Mouse (Mus musculus): ENCODE data around the gene Cisd3.
"Not testable (repeated sequence)": the region's sequence is repeated elsewhere in the genome, so short reads cannot be mapped to it uniquely, and the experiment has no call there.

Gene Cisd3

GRCm38 (mm10) chr11:97689861-97690260 lies 4.2 kb downstream of the Cisd3 start:
- DNase-seq: peak; percentile 91

- no peak for DNase-seq
Observed at GRCm38 (mm10) chr11:97694435-97694834, 8.8 kb downstream of the Cisd3 start.

DNA sequence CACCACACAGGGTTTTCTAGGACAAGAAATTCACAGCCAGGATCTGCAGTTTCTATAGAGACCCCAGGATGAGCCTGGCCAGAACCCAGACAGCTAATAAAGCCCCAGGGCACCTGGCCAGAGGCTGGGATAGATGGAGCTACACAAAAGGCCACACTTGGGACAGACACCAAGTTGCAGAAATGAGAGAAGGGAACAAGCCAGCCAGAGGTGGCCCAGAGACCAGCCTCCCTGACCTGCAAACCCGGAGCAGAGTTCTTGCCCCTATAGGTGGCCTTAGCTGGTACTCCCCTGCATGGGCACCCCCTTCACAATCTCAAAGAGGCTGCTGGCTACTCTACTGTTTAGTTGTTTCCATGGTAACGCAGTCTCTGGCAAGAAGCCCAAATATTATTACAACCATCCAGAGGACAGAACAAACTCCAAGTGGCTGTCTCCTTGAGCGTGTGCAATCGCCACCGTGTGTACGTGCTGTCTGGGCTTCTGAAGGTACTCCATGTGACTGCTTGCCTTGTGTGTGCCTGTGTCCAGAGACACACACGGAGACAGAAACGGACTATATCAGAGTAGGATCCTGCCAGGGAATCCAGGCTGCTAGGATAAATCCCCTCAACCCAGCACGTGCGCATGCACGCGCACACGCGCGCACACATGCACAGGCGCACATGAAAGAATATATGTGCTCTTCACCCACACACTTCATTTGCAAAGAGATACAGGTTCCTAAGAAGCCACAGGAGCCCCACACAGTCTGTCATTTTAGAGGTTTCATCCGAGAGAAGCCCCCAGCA lies 9.5 kb downstream of the Cisd3 start:
- DNase-seq: peak; percentile 69

GRCm38 (mm10) chr11:97695712-97696401 lies 10.2 kb downstream of the Cisd3 start:
- DNase-seq: no peak

DNA sequence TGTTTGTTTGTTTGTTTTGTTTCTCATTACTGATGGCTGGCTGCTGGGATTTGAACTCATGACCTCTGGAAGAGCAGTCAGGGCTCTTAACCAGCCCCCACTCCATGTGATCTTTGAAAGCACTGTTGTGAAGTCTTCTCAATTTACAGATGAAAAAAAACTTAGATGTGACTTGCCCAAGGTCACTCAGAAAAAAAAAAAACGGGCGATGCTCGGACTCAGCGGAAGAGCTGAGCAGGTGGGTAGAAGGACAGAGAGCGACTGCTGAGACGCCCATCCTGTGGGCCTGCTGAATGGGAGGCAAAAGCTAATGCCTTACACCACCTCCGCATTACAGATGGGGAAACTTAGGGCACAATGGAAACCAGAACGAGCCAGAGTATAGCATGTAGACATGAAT lies 11.0 kb downstream of the Cisd3 start:
- DNase-seq: no peak

DNA sequence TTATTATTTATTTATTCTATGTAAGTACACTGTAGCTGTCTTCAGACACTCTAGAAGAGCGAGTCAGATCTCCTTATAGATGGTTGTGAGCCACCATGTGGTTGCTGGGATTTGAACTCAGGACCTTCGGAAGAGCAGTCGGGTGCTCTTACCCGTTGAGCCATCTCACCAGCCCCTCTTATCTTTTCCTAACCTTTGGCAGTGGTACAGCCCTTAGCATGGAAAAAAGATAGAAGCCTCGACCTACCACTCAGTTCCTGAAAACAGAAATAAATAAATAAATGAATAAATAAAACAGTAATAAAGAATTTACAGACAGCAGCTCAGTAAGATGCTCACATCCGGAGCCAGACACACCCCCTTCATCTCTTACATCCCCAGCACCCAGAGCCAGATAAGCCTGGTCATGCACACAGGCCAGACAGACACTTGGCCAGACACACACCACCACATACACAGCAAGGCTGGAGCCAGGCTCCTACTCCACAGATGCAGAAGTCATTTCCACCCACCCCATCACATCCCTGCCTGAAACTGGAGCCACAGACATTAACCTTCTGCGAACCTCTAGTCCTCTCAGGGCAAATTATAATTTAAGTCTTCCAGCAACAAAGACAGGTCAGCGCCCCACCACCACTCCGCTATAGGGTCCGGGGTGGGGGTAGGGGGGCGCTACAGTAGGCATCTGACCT lies 11.7 kb downstream of the Cisd3 start:
- no peak for DNase-seq

GRCm38 (mm10) chr11:97697891-97698529 lies 12.4 kb downstream of the Cisd3 start:
- no peak for DNase-seq

- peak; percentile 76 for DNase-seq
Observed at GRCm38 (mm10) chr11:97698741-97699611, 13.3 kb downstream of the Cisd3 start.

DNA sequence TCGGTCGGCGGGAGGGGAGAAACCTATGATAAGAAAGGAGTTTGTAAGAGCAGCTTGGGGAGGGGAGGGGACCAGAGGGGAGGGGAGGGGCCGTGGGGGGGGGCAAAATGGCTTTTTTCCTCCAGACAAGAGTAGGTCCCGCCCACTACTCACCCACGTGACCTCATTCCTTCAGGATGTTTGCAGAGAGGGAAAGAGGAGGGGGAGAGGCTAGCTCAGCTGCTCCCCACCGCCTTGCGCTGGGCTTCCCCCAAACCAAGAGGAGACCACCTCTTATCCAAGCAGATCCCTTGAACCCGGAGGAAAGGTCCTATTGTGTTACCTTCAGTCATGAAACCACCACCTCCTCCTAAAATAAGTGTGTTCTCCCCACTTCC lies 14.0 kb downstream of the Cisd3 start:
- DNase-seq: peak; percentile 88

- DNase-seq: peak; percentile 79
Observed at GRCm38 (mm10) chr11:97700003-97700745, 14.5 kb downstream of the Cisd3 start, which contains the start of gene Pcgf2. Gene Pcgf2, minus strand, starts transcription at chr11:97700497.

GRCm38 (mm10) chr11:97700746-97701580 lies 15.3 kb downstream of the Cisd3 start:
- DNase-seq: no peak

DNA sequence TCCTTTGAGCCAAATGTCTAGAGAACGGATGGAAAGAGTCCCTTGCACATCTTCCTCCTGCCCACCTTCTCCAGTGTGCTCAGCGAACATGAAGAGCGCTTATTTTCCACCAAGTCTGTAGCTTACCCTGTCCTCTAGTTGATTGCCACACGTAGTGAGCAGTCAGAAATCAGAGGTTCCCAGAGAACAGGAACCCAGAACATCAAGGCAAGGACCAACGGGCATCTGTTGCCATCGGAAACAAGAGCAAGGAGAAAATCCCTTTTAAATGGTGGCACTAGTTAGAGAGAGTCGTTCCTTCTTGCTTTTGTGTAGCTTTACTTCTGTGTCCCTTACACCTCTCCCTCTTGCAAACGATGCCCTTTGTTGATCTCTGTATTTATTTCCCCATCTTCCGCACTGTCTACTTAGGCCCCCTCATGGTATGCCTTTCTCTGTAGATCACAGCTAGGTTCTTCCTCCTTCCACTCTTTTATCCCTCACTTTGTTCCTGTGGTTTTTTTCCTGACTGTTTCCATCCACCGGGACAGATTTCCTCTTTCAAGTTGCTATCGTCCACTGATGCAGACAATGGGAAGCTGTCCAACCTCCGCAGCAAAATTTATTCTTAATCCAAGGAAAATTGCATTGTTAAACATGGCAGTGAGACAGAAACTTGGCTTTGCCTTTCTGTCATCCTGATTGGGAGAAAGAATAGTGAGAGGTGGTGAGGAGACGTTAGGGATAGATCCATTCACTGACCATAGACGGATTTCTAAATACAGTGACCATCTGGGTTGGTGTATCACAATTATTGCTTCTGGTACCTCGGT lies 16.2 kb downstream of the Cisd3 start:
- no peak for DNase-seq

DNA sequence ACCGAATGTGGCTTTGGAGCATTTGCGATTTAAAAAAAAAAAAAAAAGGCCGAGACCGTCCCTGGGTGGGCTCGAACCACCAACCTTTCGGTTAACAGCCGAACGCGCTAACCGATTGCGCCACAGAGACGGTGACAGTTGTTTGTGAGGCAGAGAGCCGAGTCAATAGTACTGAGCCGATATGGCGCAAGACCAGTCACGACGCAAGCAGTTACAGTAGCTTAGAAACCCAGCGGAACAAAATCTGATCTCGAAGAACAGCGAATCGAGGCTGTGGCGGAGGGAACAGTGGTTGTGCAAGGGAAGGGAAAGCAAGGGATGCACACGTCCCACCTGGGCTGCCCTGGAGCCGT lies 16.7 kb downstream of the Cisd3 start:
- DNase-seq: peak; percentile 93

- DNase-seq: peak; percentile 98
Observed at GRCm38 (mm10) chr11:97703039-97703826, 17.6 kb downstream of the Cisd3 start, which contains the start of gene Psmb3. Gene Psmb3, plus strand, starts transcription at chr11:97703399.

DNA sequence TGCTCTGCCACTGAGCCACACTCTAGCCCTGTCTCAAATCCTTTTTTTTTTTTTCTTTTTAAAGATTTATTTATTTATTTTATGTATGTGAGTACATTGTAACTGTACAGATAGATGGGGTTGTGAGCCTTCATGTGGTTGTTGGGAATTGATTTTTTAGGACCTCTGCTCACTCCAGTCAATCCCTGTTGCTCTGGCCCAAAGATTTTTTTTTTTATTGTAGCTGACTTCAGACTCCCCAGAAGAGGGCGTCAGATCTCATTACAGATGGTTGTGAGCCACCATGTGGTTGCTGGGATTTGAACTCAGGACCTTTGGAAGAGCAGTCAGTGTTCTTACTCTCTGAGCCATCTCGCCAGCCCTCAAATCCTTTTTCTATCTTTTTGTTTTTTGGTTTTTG lies 24.4 kb downstream of the Cisd3 start:
- DNase-seq: not testable (repeated sequence)

- no peak for DNase-seq
Observed at GRCm38 (mm10) chr11:97711200-97711900, 25.7 kb downstream of the Cisd3 start.

DNA sequence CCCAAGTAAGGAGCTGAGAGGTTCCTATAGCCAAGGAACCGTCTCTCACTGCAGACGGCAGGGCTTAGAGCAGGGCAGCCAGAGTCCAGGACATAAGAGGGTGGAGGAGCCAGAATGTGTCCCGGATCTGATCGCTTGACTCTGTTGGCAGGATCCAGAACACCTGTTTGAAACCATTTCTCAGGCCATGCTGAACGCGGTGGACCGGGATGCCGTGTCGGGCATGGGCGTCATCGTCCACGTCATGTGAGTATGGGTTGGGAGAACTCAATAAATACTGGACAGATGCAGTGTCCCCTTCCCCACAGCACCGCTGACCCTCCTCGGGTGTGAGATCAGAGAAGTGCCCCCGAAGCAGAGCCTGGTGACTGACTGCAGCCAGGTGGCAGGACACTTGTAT lies 26.7 kb downstream of the Cisd3 start:
- no peak for DNase-seq

DNA sequence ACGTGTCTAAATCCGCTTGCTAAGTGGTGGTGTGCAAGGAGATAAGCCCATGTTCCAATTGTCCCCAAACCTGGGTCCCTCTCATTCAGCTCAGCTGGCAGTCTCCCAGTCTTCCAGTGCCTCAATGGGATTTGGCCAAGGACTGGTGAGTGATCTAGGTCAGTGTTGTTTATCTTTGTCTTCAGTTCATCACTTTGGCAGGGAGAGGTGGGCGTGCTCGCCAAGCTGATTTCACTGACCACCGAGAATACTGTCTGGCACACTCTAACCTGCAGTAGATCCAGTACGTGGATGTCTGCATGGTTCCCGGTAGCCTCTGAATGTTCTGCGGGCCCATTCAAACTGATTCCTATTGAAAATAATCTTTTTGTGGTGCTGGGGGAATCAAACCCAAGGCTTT lies 28.3 kb downstream of the Cisd3 start:
- no peak for DNase-seq

Data from right cerebral cortex, postnatal 4 days (tissue).